Mouse (Mus musculus) thymus, postnatal 10 days (tissue): ENCODE measurements around the gene Fam20b.
A peak's percentile ranks its signal among the peaks of the same experiment; 100 is the strongest.

Experiments
- DNase-seq, 2 experiments: peaks; one replicate each; pipeline ENCODE4 v3.0.0; 2021; ENCODE audit warnings: low spot score in 2 of 2

The Fam20b gene

DNA sequence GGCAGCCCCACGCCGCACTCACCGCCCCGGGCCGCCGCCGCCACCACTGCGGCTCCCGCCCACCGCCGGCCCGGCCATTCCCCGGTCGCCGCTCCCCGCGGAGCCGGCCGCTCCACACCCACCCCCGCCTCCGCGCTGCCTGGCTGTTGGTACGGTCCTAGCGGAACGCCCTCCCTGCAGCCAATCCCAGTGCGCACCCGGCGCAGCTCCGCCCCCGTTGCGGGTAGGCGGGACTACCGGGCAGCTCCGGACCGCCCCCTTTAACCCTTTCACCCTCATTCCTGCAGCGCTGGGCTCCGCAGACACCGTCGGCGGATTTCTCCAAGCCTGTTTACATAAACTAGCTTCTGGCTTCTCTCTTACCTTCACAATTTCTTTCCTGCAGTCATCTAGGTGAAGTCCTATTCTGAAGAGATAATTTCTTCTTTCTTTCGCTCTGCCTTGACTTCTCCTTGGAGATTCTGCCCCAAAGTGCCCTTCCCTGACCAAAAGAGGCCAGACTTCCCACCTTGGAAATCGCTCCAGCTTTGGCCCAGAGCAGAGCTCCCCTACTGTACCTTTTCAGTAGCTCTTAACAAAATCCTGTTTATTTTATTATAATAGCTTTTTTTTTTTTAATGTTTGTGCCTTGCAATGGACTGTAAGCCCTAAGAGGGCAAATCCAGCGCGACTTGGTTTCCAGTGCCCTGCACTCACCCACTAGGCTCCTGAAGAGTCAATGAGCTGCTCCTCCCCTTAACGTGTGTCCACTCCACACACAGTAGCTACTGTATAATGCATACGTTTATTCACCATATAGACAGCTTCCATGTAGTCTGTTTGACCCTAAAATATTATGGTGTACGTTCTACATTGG, at the start of gene Fam20b:
Fam20b (minus strand) TSS at position 137 of the 856 bp plus-strand sequence.
- peak; percentile 95 to 96 for DNase-seq

DNA sequence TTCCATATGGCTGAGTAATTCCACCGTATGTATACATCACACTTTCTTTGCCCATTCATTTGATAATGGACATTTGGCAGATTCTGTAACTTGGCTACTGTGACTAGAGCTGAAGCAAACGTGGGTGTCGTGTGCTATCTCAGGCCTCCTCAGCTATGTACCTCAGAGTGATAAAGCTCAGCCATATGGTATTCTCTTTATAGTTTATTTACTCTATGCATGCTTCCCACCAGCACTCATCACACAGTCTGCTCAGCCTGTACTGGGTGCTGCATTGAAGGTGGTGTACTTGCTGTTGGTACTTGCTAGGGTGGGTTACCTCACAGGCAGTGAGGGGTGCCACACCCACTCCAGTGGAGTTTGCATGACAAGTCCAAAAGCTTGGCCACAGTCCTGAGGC, 46.4 kb upstream of the Fam20b start:
- DNase-seq: no peak

DNA sequence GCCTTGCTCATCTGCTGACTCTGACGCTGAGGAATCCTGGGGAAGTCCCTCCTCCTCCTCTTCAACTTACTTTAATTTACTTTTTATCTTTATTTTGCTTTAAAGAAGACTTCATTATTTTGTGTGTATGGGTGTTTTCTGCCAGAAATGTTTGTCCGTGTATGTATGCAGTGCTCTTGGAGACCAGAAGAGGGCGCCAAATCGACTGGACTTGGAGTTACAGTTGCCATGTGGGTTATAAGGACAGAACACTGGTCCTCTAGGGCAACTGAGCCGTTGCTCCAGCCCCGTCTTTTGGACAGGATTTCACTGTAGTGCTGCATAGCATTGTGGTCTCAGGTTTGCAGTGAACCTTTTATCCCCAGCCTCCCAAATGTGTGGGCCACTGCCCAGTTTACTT, 45.7 kb upstream of the Fam20b start:
- no peak for DNase-seq

DNA sequence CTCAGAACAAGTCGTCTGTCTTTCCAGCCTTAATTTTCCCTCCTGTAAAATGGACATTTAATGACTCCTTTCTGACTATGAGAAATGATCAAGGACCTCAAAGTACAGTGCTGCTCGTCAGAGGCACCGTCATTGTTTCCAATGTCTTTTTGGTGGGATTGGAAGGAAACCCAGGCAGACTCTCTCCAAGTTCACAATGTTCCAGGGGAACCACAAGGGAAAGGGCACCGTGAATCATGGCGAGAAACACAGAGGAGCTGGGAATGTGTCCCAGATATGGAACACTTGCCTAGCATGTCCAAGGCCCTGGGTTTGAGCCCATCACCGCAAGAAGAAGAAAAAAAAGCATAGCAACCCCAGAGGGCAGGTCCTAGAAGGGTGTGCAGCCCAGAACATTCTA, 44.4 kb upstream of the Fam20b start:
- no peak for DNase-seq

DNA sequence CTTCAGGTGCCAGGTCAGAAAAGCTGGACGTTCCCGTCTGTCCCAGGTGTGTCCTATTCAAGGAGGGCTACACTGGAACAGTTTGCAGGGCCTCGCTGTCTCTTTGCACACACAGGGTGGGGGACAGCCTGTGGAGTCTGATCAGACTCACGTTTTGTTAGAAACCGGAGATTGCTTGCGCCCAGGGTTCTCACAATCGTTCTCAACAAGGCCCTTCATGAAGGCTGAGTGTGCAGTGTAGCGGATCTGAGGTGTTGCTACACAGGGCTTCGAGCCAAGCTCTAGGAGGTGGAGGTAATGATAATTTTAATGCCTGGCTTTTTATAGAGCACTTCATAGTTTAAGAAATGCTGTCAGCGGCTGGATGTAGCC, 42.5 kb upstream of the Fam20b start:
- DNase-seq: no peak

DNA sequence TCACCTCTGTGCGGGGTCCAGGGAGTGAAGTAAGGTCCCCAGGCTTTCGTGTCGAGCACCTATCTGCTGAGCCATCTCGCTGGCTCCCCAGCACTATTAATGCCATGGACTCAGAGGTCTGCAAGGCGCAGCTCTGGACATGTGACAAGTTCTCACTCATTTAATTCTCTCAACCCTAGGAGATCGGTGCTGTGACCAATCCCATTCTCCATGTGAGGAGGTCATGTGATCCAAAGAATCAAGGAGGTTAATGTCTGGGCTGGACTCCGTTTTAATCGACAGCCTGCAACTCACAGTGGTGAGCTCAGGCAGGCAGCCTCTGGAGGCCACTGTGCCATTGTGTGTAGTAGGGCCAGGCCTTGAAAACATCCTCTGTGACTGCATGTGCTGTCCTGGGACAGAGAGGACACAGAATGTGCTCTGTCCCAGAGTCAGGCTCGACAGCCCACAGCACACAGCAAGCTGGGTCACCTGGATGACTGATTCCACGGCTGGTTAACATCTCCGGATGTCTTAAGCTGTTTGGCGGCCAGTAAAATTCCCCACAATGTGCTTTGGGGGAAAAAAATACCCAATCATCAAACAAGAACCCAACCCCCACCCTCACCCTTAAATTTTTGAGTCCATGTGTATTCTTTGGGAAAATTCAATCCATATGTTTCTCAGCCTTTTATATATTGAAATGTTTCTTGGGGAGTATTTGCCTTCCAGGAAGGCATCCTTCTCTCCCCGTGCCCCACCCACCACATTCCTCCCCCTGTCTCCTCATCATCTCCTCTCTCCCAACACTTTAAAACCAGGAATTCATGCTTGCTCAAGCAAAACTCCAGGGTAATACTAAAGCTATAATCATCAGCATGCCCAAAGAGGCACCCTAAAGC, 41.9 kb upstream of the Fam20b start:
- no peak for DNase-seq

DNA sequence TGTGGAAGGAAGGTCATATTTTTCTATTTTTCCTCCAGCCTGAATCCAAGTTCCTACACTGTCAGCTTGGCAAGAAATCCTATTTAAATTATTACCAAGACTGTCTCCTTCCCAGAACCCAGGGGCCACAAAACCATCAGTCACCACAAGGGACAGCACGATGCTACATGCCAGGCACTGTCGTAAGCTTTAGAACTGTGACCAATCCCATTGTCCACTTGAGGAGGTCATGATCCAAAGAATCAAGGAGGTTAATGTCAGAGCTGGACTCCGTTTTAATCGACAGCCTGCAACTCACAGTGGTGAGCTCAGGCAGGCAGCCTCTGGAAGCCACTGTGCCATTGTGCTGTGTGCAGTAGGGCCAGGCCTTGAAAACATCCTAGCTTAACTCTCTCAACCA, 39.4 kb upstream of the Fam20b start:
- no peak for DNase-seq

DNA sequence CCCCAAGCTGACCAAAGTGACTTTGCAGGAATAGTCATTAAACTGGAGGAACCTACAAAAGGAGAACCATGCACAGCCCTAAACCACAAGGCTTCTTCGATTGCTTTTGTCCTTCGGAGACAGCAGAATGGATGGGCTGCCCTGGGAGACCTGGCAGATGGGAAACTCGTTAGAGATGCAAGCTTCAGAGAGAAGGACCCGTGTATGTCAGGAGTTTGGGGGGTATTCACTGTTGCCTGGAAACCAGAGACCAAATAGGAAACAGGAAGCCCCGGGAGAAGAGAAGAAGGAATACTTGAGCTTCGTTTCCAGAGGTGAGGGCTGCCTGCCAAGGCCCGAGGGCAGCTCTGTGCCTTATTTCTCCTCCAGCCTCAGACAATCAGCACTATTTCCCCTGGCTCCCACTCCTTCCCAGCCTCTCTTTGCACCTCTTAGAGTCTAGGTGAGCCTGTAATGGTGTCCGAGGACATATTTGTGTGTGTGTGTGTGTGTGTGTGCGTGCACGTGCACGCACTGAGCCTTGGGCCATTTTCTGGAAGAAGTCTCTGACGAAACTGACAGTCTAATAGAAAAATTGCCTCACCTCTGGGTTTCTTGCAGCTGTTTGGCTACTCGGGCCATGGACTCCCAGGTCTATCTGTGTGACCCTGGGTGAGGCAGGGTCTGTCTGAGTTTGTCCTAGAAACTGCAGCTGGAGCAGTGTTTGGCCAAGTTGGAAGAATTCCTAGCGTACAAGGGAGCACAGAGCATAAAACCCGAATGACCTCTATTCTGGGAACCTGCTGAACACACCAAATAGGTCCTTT, 35.9 kb upstream of the Fam20b start:
- DNase-seq: no peak

DNA sequence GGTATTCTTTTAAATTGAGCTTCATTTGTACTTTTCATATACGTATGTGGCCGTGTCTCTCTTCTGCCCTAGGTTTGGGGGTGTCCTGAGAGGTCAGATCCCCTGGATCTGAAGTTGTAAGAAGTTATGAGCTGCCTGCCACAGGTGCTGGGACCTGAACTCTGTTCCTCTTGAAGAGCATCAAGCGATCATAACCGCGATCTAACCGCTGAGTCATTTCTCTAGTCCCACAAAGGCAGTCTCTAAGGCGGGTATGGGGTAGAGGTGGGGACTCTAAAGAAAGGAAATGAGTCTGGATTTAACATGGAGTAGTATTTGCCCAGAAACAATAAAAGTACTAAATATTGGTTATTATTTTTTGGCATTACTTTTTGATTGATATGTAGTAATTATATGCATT, 34.1 kb upstream of the Fam20b start:
- no peak for DNase-seq

DNA sequence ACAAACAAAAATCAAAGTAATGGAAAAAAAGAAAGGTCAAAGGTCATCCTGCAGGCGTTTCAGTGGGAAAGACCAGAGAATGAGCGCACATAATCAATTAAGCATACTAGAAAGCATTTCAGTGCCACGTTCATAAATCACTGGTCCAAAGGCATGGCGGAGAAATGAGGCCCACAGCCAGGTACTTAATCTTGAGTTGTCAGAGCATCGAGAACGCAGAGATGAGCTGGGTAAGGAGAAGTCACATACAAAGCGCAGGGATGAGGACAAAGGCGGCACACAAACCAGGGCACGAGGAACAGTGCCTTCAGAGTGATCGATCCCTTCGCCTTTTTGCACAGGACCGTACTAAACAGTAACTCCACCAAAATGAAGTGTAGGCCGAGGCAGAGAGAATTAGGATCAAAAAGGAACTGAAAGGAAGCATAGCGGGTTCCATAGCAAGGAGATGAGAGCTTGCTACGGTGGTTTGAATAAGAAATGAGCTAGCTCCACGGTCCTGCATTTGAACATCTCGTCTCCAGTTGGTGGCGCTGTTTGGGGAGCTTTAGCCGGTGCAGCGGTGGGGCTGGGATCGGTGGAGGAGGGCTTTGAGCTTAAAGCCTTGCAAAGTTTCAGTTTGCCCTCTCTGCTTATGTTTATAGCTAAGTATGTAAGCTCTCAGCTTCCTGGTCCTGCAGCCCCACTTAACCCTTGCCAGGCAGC, 33.3 kb upstream of the Fam20b start:
- DNase-seq: peak; percentile 71 to 88

DNA sequence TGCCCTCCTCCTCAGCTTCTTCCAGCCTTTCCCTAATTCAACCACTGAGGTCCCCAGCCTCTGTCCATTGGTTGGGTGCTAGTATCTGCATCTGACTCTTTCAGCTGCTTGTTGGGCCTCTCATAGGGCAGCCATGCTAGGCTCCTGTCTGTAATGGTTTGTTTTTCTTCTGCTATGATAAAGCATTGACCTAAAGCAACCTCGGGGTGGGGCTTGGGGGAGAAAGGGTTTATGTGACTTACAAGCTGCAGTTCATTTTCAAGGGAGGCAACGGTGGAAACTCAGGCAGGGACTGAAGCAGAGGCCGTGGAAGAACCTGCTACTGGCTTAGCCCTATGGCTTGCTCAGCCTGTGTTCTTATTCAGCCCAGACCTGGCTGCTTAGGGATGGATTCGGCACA, 31.4 kb upstream of the Fam20b start:
- no peak for DNase-seq

DNA sequence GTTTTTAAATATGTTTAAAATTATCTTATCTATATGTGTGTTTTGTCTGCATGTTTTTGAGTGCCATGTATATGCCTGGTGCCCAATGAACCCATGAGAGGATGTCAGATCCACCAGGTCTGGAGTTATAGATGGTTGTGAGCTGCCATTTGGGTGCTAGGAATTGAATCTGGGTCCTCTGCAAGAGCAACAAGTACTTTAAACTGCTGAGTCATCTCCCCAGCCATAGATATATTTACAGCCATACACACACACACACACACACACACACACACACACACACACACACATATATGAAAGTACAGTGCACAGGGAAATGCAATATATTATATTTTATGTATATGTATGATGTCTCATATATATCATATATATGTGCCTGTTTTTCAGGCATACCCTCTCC, 30.2 kb upstream of the Fam20b start:
- no peak for DNase-seq

DNA sequence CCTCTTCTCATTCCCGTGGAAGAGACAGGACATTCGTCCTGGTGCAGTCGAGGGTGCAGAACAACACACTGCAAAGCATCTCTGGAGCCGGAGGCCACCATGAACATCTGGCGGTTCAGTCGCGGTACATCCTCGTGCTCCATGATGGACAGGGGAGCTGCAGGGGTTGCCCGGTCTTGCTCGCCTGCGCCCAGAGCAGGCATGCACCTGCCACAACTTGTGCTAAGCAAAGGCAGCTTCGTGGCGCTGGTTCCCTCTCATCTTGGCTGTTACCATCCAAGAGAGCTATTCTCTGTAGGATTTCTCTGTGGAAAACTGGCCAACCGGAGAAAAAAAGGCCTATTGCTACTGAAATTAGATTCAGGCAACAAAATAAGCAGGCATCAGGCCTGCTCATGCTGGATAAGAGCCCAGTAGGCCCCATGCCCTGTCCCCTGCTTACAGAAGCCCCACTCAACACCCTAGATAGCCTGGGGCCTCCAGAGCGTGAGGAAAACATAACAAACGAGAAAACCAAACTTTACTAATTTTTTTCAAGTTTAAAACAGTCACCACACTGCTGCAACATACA, 29.6 kb upstream of the Fam20b start:
- no peak for DNase-seq

DNA sequence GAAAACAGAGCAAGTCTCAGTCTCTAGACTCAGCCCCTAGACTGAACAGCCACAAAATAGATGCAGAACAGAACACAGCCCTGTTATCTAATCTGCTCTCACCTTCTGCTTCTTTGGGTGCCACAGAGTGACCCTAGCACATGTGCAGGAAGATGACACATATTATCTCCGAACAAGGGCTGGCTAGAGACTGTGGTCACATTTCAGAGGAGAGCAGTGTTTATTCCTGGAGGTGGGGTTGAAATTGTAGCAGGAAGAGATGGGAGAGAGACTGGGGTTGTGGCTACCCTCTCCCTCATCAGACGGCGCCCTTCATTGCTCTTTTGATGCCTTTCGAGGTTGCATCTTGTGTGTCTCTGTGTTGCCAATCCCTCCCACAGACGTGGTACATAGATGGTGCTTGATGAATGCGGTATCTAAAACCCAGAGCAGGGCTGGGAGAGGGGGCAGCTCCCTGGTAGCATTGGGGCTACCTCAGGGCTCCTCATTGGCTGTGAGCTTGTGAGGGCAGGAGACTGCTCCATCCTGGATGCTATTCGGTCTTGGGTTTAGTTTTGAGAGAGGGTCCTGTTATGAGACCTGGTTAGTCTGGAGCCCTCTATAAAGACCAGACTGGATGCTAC, 26.4 kb upstream of the Fam20b start:
- no peak for DNase-seq

DNA sequence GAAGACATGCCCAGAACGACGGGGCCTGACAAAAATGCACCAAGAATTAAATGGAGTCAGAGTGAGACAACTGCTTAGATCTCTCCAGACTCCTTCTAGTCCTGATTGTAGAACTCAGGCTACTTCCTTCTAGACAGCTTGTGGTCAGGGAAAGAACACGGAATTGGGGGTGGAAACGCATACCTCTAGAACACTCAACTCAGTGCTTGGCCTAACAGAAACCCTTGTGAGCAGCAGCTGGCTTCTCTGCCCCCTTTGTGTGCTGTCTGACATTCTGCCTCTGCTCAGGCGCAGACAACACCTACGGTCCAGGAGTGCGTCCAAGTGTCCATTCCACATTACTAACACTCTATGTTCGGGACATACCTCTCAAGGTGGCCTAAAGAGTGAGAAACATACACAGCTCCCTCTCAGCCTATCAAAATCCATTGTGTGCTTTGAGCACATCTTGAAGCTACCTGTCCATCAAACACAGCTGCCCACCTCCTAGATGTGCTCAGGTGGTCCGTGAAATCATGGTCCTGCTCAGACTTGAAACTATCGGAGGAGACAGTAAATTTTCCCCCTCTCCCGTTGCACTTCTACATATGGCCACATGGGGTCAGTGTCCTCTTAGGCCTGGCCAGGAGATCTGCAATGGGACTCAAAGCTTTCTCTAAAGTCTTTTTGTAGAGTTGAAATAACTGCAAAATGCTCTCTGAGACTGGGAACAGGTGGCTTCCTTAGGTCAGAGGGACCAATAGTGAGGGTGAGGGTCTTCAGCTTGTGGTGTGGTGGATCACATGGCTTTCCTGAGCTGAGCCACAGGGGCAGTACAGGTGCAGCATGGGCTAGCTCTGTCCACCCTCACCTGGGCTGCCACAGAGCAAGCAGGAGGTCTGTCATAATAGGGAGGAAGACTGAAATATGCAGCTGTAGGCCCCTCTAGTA, 22.9 kb upstream of the Fam20b start:
- DNase-seq: peak; percentile 33 to 61

DNA sequence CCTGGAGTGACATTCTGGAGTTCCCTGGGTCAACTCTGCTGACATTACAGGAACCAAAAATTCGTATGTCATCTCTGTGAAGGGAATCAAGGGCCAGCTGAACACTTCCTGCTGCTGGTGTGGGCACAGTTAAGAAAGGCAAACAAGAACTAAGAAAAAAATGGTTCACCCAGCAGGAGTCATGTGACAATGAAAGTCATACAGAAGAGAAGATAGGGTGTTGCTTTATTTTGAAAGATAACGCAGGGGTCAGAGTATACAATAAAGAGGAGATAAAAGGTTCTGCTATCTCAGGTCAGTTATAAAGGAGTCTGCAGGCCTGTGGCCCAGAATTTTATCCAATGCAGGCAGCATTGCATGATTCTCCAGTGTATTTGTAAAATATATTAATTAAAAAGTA, 16.9 kb upstream of the Fam20b start:
- no peak for DNase-seq

DNA sequence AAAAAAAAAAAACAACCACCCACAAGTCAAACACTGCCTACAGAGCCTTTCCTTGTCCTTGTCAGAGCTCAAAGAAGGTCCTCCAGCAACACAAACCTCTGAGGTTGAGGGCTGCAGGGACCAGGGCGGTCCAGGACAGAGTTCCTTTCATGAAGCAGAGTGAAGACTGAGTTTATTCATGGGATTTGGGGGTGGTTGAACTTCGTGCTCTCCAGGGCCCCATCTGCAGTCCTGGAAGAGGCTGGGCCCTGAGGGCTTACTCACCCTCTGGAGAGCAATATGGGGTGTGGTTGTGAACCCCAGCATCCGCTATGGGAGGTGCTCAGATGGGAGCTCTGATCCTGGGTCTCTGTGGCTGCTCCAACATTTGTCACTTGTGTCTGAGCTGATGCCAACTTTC, 15.1 kb upstream of the Fam20b start:
- no peak for DNase-seq

DNA sequence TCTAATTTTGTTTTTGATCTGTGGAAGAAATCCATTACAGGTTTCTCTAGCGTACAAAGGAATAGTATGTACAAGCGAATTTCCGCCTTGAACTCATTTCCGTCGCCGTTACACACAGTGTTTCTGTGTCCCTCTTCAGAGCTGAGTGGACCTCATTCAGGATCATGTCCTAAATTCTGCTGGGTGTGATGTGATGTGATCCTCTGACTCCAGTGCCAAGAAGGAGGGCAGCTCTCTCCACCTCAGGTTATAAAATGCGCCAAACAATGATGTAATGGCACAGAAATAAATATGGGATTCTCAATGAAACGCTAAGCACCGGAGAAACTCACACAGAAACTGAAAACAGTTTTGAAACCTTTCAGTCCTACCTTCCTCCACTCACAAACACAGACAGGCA, 14.7 kb upstream of the Fam20b start:
- no peak for DNase-seq

DNA sequence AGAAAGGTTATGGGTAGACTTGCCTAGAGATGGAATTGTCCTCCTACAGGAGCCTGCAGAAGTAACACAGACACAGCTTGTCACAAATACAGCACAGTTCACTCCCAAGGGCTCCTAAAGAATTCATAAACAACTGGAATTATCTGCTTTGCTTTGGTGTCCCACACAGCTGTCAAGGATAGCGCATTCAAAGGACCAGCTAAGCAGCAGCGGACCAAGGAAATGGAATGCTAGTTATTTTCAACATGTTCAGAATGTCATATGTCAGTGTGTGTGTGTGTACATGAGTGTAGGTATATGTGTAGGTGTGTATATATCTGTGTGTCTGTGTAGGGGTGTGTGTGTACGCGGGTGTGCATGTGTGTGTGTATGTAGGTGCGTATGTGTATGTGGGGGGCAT, 14.1 kb upstream of the Fam20b start:
- no peak for DNase-seq

DNA sequence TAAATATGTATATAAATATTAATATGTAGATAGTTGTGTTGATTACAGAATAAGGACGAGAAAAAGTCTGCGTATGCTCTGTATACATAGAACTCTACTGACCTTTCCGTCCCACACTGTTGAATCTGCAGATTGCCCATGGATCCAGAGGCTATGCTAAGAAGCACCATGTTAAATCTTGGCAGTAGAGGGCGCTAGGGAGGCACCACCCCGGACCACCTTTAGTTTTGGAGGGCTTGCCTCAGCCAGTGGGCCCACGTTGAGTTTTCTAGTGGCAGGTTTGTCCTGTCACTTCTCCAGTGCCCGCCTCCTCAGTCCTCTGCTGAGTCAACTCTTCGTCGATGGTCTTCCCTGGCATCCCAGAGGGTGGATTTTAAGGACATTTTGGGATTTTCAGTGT, 11.9 kb upstream of the Fam20b start:
- peak in 1 of 2 experiments; percentile 52 for DNase-seq
